Comparison of ENCODE assay signal across 21 mouse cellular contexts in genomic region chr3:14907271-14907670, GRCm38 (mm10). TPM values are rescaled to one million over a fixed set of nuclear protein-coding genes. Genes with fewer than 3 reads are reported as not detected.
"Had no signal": no experiment of that assay in that cellular context is flagged by ENCODE, and none has a peak within 500 bp of the region (broad histone marks: within the 10 kb centered on the region; RNA-seq: fewer than 3 reads in every experiment).

No protein-coding gene starts in this region.

- H3K9ac ChIP-seq: liver, postnatal 0 days; lung, embryonic 15.5 days; midbrain, embryonic 13.5 days; midbrain, embryonic 15.5 days; neural tube, embryonic 12.5 days had no signal

- DNase-seq: liver, postnatal 0 days; lung, adult 2 months; lung, postnatal 14 days; lung, postnatal 36 days; retina, postnatal 1 day; right cerebral cortex, adult 18-20 months; right cerebral cortex, postnatal 25 days; right cerebral cortex, postnatal 4 days; spleen, adult 18-20 months; thymus, adult 18-20 months; thymus, postnatal 14 days; thymus, postnatal 4 days had no signal

- H3K4me3 ChIP-seq: lung, embryonic 15.5 days; megakaryocyte, embryonic 14.5 days; midbrain, embryonic 13.5 days; midbrain, embryonic 15.5 days; neural tube, embryonic 12.5 days had no signal

- H3K36me3 ChIP-seq: midbrain, embryonic 13.5 days; midbrain, embryonic 15.5 days; neural tube, embryonic 12.5 days had no signal

- ATAC-seq: liver, postnatal 0 days; lung, postnatal 0 days; midbrain, embryonic 13.5 days; midbrain, embryonic 15.5 days had no signal

- H3K27me3 ChIP-seq: lung, embryonic 15.5 days; megakaryocyte, embryonic 14.5 days; midbrain, embryonic 13.5 days; midbrain, embryonic 15.5 days; neural tube, embryonic 12.5 days had no signal

- H3K27ac ChIP-seq: lung, embryonic 15.5 days; macrophage; midbrain, embryonic 13.5 days; midbrain, embryonic 15.5 days; neural tube, embryonic 12.5 days had no signal

- H3K9me3 ChIP-seq: lung, embryonic 15.5 days; megakaryocyte, embryonic 14.5 days; midbrain, embryonic 13.5 days; midbrain, embryonic 15.5 days; neural tube, embryonic 12.5 days had no signal

- H3K4me1 ChIP-seq: lung, embryonic 15.5 days; midbrain, embryonic 13.5 days; midbrain, embryonic 15.5 days; neural tube, embryonic 12.5 days had no signal

- H3K4me2 ChIP-seq: lung, embryonic 15.5 days; midbrain, embryonic 11.5 days; midbrain, embryonic 13.5 days; midbrain, embryonic 15.5 days; neural tube, embryonic 12.5 days had no signal

RNA-seq across cellular contexts. Expression of gene Car3, which starts 44.0 kb away (rescaled TPM):
- total RNA-seq: monocyte, adult 5-6 weeks had no signal
- polyA plus RNA-seq: macrophage had no signal
